Mouse (Mus musculus): Measurements from ENCODE around the gene Polr1e.
A peak's percentile ranks its signal among the peaks of the same experiment; 100 is the strongest.
"Not testable (repeated sequence)": the region's sequence is repeated elsewhere in the genome, so short reads cannot be mapped to it uniquely, and the experiment has no call there.

Gene Polr1e

GRCm38 (mm10) chr4:45055451-45055850 is 37.1 kb downstream of the Polr1e start:
- no peak for DNase-seq (ENCODE audit: low spot score)

GRCm38 (mm10) chr4:45063836-45064235 is 45.5 kb downstream of the Polr1e start:
- DNase-seq (ENCODE audit: low spot score): not testable (repeated sequence)

- no peak for DNase-seq (ENCODE audit: low spot score)
Observed at GRCm38 (mm10) chr4:45064577-45064976, 46.2 kb downstream of the Polr1e start.

DNA sequence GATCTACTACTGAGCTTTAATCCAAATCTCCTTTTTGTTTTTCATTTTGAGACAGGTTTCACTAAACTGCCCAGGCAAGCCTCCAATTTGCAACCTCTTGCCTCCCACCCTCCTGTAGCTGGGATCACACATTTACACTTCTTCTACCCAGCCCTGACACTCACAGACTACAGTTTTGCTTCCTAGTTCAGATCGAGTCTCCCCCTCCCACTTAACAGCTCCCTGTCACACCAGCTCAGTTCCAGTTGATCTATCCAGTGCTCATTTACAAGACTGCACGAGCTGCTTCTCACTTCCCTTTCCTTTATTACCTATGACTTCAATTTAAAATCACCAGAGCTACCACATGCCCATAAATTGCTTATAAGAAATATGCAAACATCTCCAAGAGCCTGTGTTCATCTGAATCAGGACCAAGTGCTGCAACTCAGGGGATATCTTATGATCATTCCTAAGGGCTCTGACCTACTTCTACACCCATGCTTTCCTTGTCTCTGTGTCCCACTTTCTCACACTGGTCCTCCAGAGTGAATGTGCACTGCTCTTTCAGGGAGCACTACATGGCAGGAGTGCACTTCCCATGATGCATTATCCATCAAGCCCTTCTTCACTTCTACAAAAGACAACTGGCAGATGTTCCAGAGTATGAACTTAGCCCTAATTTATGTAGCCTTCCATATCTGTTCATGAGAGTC is 47.8 kb downstream of the Polr1e start:
- no peak for DNase-seq (ENCODE audit: low spot score)

GRCm38 (mm10) chr4:45067742-45068141 is 49.4 kb downstream of the Polr1e start:
- no peak for DNase-seq (ENCODE audit: low spot score)

GRCm38 (mm10) chr4:45072261-45072973 is 54.0 kb downstream of the Polr1e start:
- DNase-seq (ENCODE audit: low spot score): no peak

- DNase-seq (ENCODE audit: low spot score): no peak
Observed at GRCm38 (mm10) chr4:45073544-45073943, 55.2 kb downstream of the Polr1e start.

DNA sequence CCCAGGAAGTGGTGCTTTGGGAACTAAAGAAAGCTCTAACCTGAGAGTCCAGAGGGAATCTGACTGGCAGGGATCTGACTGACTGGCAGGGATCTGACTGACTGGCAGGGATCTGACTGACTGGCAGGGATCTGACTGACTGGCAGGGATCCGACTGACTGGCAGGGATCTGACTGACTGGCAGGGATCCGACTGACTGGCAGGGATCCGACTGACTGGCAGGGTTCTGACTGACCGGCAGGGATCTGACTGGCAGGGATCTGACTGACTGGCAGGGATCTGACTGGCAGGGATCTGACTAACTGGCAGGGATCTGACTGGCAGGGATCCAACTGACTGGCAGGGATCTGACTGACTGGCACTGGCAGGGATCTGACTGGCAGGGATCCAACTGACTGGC is 62.7 kb downstream of the Polr1e start:
- DNase-seq (ENCODE audit: low spot score): not testable (repeated sequence)

- no peak for DNase-seq (ENCODE audit: low spot score)
Observed at GRCm38 (mm10) chr4:45082951-45083350, 64.6 kb downstream of the Polr1e start.

- no peak for DNase-seq (ENCODE audit: low spot score)
Observed at GRCm38 (mm10) chr4:45083487-45083886, 65.1 kb downstream of the Polr1e start.

DNA sequence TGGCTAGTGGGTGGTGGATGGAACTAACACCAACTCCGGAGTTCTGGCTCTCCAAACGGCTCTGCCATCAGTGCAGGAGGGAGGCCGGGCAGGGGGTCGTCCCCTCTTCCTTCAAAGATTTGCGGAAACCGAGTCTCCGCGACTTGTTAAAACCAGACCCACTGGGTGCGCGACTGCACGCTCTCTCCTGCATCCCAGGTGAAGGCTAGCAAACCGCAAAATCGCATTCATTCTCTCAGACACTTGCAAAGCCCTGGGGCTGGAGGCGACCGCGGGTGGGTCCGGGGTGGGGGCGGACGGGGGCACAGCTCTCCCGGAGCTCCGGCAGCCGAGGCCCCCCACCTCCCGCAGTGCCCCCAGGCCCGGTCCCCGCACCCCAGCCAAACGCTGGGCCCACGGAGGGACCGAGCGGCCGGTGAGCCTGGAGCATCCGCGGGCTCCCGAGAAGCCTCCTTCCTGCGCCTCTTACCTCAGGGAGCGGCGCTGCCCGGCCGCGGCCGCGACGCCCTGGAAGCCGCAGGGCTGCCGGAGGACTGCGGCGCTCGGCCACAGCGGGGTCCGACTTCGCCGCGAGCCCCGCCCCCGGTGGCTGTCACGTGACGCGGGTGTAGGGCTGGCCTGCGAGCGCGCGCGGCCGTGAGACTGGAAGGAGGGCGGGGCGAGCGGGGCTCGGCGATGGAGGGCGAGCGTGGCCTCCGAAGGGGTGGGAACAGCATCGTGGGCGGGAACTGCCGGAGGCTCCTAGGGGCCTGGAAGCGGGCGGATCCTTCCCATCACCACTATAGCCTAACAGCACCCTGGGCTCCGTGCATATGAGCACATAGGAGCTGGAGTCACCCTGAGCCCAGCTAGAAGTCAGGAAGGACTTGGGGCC is 65.9 kb downstream of the Polr1e start, which contains the start of gene Fbxo10:
Fbxo10 (minus strand) TSS at position 584 of the 874 bp plus-strand sequence.
- peak; percentile 75 for DNase-seq (ENCODE audit: low spot score)

GRCm38 (mm10) chr4:45084895-45085290 is 66.5 kb downstream of the Polr1e start:
- DNase-seq (ENCODE audit: low spot score): no peak

Measured in ovary, postnatal 10 days (tissue).